Mouse (Mus musculus): ENCODE measurements at regions not wholly inside any gene's neighbourhood (a gene's known extent, or its start where the extent isn't known, plus 50 kb on each side); places are given as distances from the start of the nearest gene placed in this dataset.
A peak's percentile ranks its signal among the peaks of the same experiment; 100 is the strongest.

DNA sequence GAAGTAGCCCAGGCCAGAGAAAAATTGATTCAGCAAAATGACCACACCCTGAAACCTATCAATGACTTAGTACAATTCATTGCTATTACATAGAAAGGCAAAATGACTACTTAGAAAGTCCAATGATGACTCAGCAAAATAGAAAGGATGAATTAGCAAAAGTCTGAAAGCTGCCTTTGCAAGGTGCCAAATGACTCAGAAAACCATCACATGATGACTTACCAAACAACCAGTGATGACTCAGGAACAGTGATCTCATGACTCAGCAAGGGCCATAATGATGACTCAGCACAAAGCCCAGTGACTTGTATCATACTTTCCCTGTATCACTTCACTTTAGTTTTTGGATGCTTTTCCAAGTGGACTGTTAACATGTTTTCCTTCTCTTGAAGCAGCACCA lies 535.6 kb upstream of the Camk1g start:
- intact Hi-C loops (cut with DNase I): no loop called here
- DNase-seq (ENCODE audit: extremely low spot score in 1 of 2, low spot score in 2 of 2): no peak

DNA sequence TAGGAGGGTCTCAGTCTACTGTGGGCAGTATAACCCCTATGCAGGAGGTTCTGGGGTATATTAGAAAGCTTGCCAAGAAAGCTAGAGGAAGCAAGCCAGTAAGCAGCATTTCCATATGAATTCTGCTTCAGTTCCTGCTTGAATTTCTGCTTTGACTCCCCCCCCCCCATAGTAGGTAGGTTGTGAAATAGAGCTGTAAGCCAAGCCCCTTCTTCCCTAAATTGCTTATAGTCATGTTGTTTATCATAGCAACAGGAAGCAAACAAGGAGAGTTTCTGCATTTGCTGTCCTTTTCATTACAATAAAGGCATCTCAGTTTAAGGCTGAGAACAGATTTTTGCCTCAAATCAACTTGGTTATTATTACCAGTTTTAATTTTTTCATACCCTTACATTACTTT lies 524.0 kb upstream of the Camk1g start:
- DNase-seq (ENCODE audit: extremely low spot score in 1 of 2, low spot score in 2 of 2): no peak
- intact Hi-C loops (cut with DNase I): no loop called here

DNA sequence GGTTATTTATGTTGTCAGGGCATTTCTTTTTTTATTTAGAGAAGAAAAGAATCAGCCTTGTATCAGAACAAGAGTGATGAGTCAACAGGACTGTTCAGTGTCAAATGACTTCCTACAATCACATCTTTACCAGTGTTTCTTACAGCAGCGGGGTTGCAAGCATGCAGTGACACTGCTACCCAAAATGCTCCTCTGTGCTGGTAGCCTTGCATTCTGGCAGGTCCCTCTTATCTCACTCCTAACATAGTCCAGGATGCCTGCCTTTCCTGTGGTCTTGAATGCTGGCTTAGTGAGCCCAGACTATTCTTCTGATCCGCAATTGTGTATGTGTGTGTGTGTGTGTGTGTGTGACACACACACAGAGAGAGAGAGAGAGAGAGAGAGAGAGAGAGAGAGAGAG lies 506.4 kb upstream of the Camk1g start:
- no peak for DNase-seq (ENCODE audit: extremely low spot score in 1 of 2, low spot score in 2 of 2)

DNA sequence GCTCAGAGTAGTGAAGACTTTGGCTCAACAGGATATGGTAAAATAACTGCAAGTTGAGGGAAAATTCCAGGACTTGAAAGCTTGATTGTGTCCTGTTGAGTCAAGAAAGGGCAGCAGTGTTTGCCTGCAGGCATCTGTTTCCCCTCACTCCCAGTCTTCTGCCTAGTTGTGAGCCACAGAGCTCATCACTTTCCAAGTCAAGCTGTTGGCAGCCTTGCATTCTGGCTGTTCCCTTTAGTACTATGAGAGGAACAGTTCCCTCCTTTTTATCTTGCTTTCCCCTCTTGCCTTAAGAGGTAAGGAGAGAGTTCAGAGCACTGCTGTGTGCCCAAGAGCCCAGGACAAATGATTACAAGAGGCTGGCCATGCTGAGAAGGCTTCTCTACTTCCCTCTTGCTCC lies 506.0 kb upstream of the Camk1g start:
- DNase-seq (ENCODE audit: extremely low spot score in 1 of 2, low spot score in 2 of 2): no peak
- intact Hi-C loops (cut with DNase I): no loop called here

More for the DNA sequence above, 506.4 kb upstream of the Camk1g start:
- intact Hi-C loops (cut with DNase I): no loop called here

DNA sequence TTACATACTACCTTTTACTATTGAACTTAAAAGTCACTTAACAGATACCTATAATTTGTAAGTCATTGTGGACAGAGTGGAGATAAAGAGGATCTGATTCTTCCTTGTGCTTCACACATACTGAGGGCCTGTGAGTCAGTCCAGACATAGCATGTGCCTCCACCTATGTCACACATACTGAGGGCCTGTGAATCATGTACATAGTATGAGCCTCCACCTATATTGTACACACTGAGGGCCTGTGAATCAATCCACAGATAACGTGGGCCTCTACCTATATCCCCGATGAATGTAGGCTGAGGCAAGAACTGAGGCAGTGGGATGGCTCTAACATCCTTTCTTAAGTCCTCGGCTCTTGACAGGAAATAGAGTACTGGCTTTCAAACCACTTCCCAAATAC lies 505.2 kb upstream of the Camk1g start:
- intact Hi-C loops (cut with DNase I): no loop called here

DNA sequence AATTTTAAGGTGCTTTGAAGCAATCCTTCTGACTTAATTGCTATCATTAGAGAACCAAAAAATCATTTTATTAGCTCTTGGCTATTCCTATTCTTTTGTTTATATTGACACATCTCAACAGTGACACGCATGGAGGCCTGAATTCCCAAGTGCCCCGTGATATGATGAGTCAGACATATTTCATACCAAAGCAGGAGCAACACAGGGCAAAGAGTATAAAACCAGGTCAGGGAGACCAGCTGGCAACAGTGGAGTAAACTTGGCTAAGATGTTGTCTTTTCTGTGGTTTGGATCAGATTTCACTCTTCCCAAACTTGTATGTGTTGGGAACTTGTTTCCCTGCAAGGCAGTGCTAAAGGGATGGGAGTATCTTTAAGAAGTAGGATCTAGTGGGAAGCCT lies 500.6 kb upstream of the Camk1g start:
- intact Hi-C loops (cut with DNase I): no loop called here
- no peak for DNase-seq (ENCODE audit: extremely low spot score in 1 of 2, low spot score in 2 of 2)

More for the DNA sequence above, 505.2 kb upstream of the Camk1g start:
- DNase-seq (ENCODE audit: extremely low spot score in 1 of 2, low spot score in 2 of 2): no peak

DNA sequence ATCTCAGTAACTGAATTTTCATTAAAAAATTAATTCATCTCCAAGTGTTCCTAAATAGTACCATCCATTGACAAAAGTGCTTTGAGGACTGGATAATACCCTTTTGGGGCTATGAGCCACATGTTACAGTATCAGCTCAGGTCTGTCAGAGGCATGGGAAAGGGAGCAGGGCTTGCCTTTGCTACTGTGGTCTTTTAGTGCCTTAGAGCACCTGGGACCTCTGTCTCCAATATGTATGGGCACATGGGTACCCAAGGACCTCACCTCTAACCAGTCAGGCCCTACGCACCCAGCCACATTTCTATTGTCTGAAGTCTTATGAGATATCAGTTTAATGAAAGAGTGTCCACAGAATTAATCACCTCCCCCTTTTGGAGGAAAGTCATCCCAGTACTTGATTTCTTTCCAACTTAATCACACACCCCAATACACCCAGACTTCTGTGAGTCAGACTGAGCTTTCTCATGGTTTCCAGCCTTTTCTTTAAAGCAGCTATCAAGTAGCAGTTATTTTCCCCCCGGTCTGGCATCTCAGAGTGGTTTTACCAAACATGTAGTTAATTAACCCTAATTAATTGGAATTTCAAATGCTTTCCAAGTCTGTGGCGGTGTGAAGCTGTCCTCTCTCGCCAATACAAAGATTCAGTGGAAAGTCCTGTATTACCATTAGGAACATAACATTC lies 498.7 kb upstream of the Camk1g start:
- no peak for DNase-seq (ENCODE audit: extremely low spot score in 1 of 2, low spot score in 2 of 2)
- intact Hi-C loops (cut with DNase I): no loop called here

DNA sequence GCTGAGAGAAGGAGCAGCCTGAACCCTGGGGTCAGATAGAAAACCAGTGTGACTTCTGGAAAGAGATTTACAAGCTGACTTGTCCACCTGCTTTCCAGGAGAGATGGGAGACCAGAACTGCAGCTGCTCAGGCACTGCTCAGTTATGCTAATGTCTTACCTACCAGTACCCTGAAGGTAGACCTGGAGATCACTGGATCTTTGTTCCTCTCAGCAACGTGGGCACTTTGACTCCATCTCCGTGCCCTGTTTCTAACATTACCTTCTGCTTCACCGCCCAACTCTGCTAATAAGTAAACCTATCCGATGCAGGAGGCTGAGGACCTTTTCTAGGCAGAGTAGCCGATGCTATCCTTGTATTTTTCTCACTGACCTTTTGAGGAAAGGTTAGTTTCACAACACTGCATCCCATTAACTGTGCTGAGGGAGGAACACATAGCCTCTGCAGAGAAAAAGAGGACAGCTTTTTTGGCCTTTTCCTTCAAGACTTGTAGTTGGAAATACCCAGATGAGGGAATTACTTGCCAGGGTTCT lies 490.7 kb upstream of the Camk1g start:
- intact Hi-C loops (cut with DNase I): no loop called here
- no peak for DNase-seq (ENCODE audit: extremely low spot score in 1 of 2, low spot score in 2 of 2)

DNA sequence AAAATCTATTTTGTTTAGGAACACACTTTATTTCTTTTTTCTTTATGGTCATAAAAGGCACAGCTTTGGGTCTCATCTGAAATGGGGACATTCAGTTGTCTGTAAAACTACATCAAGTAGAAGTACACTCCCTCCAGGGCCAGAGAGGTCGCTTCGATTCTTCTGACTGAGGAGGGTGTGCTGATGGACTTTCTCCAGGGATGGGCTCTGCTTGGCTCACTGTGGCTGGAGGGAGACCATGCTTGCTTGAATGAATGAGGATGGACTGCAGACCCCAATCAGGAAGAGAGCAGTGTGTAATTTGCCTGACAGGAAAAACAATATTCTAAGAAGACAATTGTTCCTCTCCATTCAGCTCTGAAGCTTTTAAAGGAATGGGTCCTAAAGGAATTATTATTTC lies 490.3 kb upstream of the Camk1g start:
- intact Hi-C loops (cut with DNase I): no loop called here

DNA sequence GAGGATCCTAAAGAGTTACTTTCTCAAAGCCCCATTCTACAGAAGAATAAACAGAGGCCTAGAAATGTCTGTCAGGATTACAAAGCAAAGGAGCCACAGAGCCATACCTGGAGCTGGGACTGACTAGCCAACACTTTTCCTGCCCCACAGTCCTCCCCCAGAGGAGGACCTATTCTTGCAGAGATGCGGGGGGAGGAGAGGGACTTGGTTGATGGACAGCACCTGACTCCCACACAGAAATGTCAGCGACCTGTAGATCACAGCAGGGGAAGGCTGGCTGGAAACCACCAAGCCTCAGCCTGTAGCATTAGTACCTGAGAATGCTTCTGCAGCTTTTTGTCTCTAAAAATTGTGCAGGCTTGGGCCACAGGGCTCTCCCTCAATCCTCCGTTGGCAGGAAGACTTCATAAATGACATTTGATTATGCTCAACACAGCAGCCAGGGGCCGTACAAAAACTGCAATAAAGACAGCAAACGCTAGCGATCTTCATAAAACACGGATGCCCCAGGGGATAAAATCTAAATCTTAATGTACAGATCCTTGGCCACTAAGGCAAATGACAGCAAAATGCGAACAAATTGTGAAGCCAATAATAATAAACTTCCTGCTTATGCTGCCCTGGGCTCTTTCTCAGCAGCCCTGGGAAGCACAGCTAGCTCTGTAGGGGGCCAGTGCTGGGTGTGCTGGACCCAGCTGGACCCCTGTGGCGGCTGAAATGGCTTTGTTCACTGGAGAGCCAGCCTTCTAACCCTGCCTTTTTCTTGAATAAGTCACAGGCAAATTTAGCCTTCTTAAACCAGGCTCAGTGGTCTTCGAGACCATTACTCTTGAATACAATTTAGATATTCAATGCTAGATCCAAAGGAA lies 489.4 kb upstream of the Camk1g start:
- intact Hi-C loops (cut with DNase I): no loop called here
- DNase-seq (ENCODE audit: extremely low spot score in 1 of 2, low spot score in 2 of 2): peak in 1 of 2 experiments; percentile 58

More for the DNA sequence above, 490.3 kb upstream of the Camk1g start:
- DNase-seq (ENCODE audit: extremely low spot score in 1 of 2, low spot score in 2 of 2): no peak

DNA sequence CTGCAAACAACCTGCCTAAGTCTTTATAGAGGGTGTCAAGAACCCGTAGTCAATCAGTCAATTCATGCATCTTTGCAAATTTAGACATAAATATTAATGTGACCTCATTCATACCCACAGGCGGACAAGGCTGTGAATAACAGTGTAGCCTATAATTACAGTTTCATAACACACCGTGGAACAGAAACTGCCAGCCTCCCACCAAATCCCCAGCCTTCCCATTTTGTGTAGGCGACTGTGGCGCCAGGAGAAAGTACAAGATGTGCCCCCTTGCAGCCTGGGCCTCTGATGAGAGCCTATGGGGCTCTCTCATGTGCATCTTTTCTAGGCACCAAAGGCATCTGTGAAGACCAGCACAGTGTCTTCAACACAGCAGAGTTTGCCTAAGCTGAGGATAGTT lies 477.8 kb upstream of the Camk1g start:
- intact Hi-C loops (cut with DNase I): no loop called here
- no peak for DNase-seq (ENCODE audit: extremely low spot score in 1 of 2, low spot score in 2 of 2)

DNA sequence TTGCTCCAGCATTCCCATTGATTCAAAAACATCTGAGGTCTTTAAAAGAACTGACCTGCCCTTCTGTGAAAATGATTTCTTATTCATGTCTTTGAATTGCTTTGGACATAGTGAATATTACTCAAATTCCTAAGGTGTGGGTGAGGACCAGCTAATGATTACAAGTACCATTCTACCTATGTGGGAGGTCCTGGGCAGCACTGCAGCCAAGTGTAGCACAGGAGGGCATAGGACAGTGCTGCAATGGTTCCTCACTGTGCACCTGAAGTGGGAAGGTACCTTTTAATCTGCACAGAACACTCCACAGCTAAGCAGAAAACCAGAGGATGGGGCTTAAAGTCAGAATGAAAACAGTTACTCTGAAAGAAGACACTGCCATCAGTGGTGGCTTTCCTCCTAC lies 474.8 kb upstream of the Camk1g start:
- intact Hi-C loops (cut with DNase I): no loop called here
- DNase-seq (ENCODE audit: extremely low spot score in 1 of 2, low spot score in 2 of 2): no peak

DNA sequence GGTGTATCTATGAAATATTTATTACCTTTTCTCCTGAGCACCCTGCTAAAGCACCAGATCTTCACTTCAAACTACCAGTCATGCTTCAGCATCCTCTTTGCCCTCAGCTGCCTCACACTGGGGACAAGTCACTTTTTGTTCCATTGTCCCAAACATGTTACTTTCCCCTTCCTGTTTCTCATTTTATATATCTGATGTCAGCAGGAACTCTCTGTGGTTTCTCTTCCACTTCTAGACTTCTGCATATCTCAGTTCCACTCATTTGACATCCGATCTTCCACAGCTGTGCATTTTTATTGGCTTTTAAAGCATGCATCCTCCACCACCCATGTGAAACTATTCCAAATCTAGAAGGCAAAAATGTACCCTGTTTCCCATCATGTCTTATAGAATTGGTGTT lies 474.4 kb upstream of the Camk1g start:
- no peak for DNase-seq (ENCODE audit: extremely low spot score in 1 of 2, low spot score in 2 of 2)
- intact Hi-C loops (cut with DNase I): no loop called here

DNA sequence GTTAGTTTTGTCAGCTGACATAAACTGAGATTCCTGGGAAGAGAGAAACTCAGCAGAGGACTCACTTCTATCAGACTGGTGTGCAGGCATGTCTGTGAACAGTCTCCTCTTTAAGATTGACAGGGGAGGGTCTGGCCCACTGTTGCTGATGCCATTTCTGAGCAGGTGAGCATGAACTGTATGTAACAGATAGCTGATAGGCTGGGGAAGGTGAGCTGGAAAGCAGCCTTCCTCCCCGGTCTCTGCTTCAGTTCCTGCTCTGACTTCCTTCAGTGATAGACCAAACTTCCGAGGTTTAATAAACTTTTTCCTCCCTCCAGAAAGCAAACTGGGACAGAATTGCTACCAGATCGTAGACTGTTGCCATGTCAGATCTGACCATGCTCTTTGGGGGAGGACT lies 430.9 kb upstream of the Camk1g start:
- intact Hi-C loops (cut with DNase I): no loop called here
- no peak for DNase-seq (ENCODE audit: extremely low spot score in 1 of 2, low spot score in 2 of 2)

DNA sequence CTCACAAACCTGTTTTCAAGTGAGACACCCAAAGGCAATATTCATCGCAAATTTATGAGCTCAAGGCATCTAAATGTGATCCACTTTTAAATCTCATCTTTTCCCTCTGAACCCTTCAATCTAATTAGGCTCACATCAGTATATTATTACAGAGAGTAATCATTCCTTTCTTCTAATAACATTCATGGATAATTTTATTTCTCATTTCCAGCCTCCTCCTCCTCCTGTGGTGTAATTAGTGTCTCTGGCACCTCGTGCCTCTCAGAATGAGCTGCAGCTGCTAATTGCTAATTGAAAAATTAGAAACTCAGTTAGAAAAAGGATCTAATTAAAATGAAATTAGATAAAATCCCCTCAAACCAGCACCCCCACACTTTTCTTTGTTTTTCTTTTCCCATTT lies 420.5 kb upstream of the Camk1g start:
- no peak for DNase-seq (ENCODE audit: extremely low spot score in 1 of 2, low spot score in 2 of 2)

DNA sequence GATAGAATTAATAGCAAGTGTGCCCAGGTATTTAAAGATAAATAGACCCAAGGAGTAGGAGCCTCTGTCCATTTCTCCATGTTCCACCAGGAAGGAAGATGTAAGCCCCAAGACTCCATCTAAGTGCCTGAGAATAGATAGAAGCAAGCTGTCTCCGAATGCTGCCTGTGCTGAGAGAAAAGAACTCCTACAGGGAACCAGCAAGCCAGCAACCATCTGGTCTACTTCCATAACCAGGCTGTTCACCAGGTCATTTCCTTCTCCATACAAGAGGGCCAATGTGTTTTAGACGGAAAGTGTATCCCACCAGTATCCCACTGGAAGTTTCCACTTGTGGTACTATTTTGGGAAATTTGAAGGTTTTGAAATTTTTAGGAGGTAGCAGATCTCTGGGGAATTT lies 418.4 kb upstream of the Camk1g start:
- DNase-seq (ENCODE audit: extremely low spot score in 1 of 2, low spot score in 2 of 2): no peak
- intact Hi-C loops (cut with DNase I): no loop called here

More for the DNA sequence above, 420.5 kb upstream of the Camk1g start:
- intact Hi-C loops (cut with DNase I): no loop called here

DNA sequence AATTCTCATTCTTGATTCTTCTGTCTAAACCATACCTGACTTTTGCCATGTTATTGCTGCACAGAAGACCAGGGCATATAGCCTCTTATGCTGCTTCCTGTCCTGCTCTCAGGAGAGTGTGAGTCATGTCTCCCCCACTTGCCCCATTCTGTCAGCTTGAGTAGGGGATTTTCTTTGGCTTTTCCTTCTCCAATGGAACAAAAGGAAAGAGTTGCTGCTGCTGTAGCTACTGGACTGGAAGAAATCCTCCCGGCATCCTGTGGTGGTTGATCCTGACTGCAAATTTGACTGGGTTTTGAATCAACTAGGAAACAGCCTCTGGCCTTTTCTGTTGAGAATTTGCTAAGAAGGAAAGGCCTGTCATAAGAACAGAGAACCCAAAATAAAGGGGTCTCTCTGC lies 417.3 kb upstream of the Camk1g start:
- intact Hi-C loops (cut with DNase I): no loop called here
- no peak for DNase-seq (ENCODE audit: extremely low spot score in 1 of 2, low spot score in 2 of 2)

DNA sequence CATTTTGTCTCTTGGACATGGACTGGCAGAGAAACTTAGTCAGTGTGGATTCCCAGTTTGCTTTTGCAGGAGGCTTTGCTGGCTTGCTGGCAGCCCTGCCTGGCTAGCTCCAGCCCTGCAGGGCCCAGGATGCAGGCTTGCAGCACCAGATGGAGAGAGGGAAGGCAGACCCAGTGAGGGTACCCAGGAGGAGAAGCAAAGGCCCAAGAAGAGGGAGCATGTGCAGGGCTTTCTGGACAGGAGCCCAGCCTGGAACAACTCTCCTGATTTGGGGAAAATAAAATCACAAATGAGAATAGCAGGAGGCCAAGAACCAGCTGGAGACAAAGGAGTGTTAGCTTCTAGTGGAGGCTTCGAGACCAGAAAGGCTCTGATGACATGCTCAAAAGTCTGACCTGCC lies 414.9 kb upstream of the Camk1g start:
- DNase-seq (ENCODE audit: extremely low spot score in 1 of 2, low spot score in 2 of 2): peak; percentile 19 to 21

DNA sequence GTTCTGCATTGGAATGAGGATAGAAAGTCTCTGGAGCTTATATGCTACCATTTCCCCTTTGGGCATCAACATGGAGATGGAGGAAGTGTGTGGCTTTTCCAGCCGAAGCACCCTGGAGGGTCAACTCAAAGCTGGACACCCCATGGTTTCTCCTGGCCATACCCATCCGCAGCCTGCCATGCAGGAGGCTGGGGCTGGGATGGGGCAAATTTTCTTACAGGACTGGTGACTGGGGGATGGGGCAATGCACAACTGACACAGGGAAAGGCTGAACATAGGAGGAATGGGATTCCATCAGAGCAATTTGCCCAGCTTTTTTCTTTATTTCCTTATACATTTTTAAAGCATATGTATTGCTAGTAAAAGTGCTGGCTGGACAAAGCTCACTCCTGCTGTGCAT lies 414.4 kb upstream of the Camk1g start:
- intact Hi-C loops (cut with DNase I): no loop called here
- DNase-seq (ENCODE audit: extremely low spot score in 1 of 2, low spot score in 2 of 2): no peak

More for the DNA sequence above, 414.9 kb upstream of the Camk1g start:
- intact Hi-C loops (cut with DNase I): no loop called here

DNA sequence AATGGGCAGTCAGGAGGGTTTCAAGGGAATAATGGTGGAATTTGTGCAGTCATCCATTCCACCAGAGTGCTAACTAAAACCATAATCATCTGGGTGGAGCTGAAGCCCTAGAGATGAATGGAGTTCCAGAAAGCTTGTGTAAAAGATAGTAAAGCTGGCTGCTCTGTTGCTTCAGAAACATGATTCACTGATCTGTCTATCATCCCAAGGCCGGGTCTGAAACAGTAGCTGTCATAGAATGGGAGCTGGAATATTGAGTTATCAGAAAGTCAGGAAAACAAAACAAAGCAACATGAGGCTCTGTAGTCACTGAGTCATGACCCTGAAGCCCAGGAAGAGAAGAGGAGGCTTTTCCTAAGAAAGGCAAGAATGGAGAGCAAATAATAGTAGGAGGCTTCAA lies 408.1 kb upstream of the Camk1g start:
- DNase-seq (ENCODE audit: extremely low spot score in 1 of 2, low spot score in 2 of 2): no peak

More for the DNA sequence above, 408.1 kb upstream of the Camk1g start:
- intact Hi-C loops (cut with DNase I): no loop called here

Data from left cerebral cortex, postnatal 10 days (tissue).